Mouse (Mus musculus) ES-E14 (cell line): ENCODE measurements around the gene Rhog. TPM values are rescaled to one million over a fixed set of nuclear protein-coding genes. Genes with fewer than 3 reads are reported as not detected.

Experiments
- DNase-seq: peaks from one replicate; pipeline ENCODE4 v3.0.0-alpha.2; 2013; ENCODE audit warnings: low read depth, low spot score
- H3K27ac ChIP-seq: 2 replicates; pipeline ENCODE4 v1.5.1; 2012; ENCODE audit warnings: low read depth, mild to moderate bottlenecking, low read length, moderate library complexity, mixed read lengths; ENCODE audit not compliant: poor library complexity, insufficient read depth, severe bottlenecking
- H3K36me3 ChIP-seq: 2 replicates; pipeline ENCODE4 v1.6.1; 2012; ENCODE audit warnings: mild to moderate bottlenecking, low read length, moderate library complexity, mixed read lengths; ENCODE audit not compliant: control insufficient read depth, poor library complexity, insufficient read depth, severe bottlenecking
- H3K4me1 ChIP-seq, 2 experiments: fragments of 150-350 bp in 1 of 2; sonication (generic) in 1 of 2; 2 replicates each; pipeline ENCODE4 v1.6.1; 2012; ENCODE audit warnings: low read length in 2 of 2, mild to moderate bottlenecking in 1 of 2, mixed read lengths in 1 of 2; ENCODE audit not compliant: control insufficient read depth in 2 of 2, insufficient read depth in 2 of 2, poor library complexity in 1 of 2
- H3K4me3 ChIP-seq, 2 experiments: fragments of 150-350 bp in 1 of 2; sonication (generic) in 1 of 2; 2 replicates each; pipeline ENCODE4 v1.5.1; 2012; ENCODE audit warnings: low read length in 2 of 2, low read depth in 1 of 2, mild to moderate bottlenecking in 1 of 2, mixed read lengths in 1 of 2; ENCODE audit not compliant: insufficient read depth in 1 of 2, poor library complexity in 1 of 2, severe bottlenecking in 1 of 2
- H3K9ac ChIP-seq: 2 replicates; pipeline ENCODE4 v1.6.1; 2012; ENCODE audit warnings: low read depth, mild to moderate bottlenecking, low read length, mixed read lengths; ENCODE audit not compliant: poor library complexity, insufficient read depth, severe bottlenecking
- H3K9me3 ChIP-seq: fragments of 150-350 bp; sonication (generic); 2 replicates; pipeline ENCODE4 v1.6.1; 2012; ENCODE audit warnings: low read depth, mild to moderate bottlenecking, low read length; ENCODE audit not compliant: control insufficient read depth, insufficient read depth
- CHD2 ChIP-seq: IDR thresholded peaks from 2 replicates; pipeline ENCODE4 v1.6.1; 2014; ENCODE audit warnings: mild to moderate bottlenecking, low read depth, low read length, inconsistent platforms
- HCFC1 ChIP-seq: IDR thresholded peaks from 2 replicates; pipeline ENCODE4 v1.6.1; 2012; ENCODE audit warnings: low read length, inconsistent platforms, borderline replicate concordance; ENCODE audit not compliant: insufficient read depth
- MAFK ChIP-seq: IDR thresholded peaks from 2 replicates; pipeline ENCODE4 v1.6.1; 2014; ENCODE audit warnings: mild to moderate bottlenecking, low read depth, low read length, inconsistent platforms; ENCODE audit not compliant: insufficient read depth
- ZC3H11A ChIP-seq: IDR thresholded peaks from 2 replicates; pipeline ENCODE4 v1.6.1; 2012; ENCODE audit warnings: low read depth, mild to moderate bottlenecking, inconsistent platforms, low read length, borderline replicate concordance
- ZNF384 ChIP-seq: IDR thresholded peaks from 2 replicates; pipeline ENCODE4 v1.6.1; 2012; ENCODE audit warnings: low read depth, low read length, inconsistent platforms
- in situ Hi-C, 2 experiments: fragments of 600-800 bp; cut with MboI; formaldehyde crosslinking; loops; one replicate each; pipeline ENCODE4 v1.15.1; 2025; ENCODE audit warnings: low sequenced_read_pairs in 2 of 2, inconsistent platforms in 1 of 2; ENCODE audit not compliant: unreplicated experiment in 2 of 2
- total RNA-seq: library from RNA; depleted of rRNA; stranded (reverse); fragments of 300-350 nt; gene quantifications from 2 replicates; pipeline ENCODE4 v1.2.3, GENCODE M21; 2012

Rhog gene
- total RNA-seq, 1 experiment, result 4.3 TPM

DNA sequence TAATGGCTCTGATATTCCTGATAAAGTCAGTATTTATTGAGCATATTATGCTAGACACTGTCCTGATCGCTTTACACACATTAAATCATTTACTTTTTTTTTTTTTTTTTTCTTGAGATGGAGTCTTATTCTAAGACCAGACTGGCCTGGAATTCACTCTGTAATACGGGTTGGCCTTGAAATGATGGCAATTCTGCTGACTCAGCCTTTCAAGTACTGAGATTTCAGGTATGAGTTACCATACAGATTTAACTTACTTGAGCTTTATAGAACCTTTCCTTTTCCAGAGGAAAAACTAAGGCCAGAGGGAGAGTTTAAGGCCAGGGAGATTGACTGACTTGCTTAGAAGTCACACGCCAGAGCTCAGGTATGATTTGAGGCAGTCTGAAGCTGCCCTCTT lies 782 bp upstream of the Rhog start:
- H3K27ac ChIP-seq, result no peak overlapping the region
- H3K9me3 ChIP-seq, result no peaks in the 10 kb centered on the region
- H3K36me3 ChIP-seq, result no peaks in the 10 kb centered on the region
- no peaks in the 10 kb centered on the region for H3K4me1 ChIP-seq
- H3K9ac ChIP-seq, result no peak overlapping the region
- no peak for DNase-seq
- no peak overlapping the region for H3K4me3 ChIP-seq
- no peak for TF ChIP-seq HCFC1
- no peak for TF ChIP-seq ZC3H11A
- TF ChIP-seq MAFK, result peak; percentile 92
- TF ChIP-seq CHD2, result no peak
- TF ChIP-seq ZNF384, result no peak
- in situ Hi-C loops, result loop anchor here in 1 of 2 experiments (10.0 kb wide), 1 partner anchor 168 kb away; no protein-coding TSS in a partner anchor

DNA sequence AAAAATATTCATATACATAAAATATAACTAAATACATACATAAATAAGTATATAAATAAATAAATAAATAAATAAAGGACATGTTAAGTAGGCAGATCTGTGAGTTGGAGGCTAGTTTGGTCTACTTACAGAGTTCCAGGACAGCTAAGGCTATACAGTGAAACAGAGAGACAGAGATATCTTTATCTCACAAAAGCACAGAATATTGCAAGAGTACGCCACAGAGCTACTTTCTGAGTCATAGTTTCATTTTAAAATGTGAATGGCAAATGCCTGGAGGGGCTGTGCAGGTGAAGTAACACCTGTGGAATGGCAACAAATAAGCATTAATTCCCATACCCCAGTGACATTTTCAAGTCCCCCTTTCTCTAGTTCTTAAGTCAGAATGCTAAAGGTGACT lies 2.2 kb downstream of the Rhog start:
- Histone ChIP-seq H3K9ac (no peak overlapping the region), H3K36me3 (no peaks in the 10 kb centered on the region), H3K27ac (no peak overlapping the region), H3K9me3 (no peaks in the 10 kb centered on the region), H3K4me3 (no peak overlapping the region), H3K4me1 (peaks cover 0 to 7% of the 10 kb centered on the region in 2 experiments; a peak in 1 of 4 replicates)
- in situ Hi-C loops, result loop anchor here in 1 of 2 experiments (10.0 kb wide), 1 partner anchor 171 kb away; no protein-coding TSS in a partner anchor
- TF ChIP-seq ZNF384 (no peak), HCFC1 (no peak)
- DNase-seq, result no peak

DNA sequence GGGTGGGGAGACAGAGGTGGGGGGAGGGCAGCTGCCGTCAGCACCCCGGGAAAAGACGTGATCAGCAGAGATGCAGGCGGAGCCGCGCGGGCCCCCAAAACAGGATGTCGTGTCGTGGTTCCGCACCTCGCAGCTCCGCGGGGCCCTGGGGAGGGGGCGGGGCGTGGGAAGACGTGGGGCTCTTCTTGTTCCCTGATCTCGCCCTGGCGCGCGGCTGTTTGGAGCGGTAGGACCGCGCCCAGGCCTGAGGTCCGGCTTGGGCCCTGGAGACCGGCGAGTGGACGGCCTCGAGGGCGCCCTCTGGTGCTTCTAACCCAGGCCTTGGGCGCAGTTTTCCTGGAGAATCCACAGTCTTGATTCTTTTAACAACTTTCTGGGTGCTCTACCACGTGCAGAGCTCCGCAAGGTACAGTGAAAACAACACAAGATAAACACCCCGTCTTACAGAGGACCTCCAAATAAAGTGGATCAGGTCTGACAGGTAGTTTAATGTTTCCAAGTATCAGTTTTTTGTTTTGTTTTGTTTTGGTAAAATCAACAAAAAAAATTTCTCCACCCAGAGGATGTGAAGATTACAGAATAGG lies 5.1 kb downstream of the Rhog start:
- H3K9ac ChIP-seq, result peak overlapping the region; percentile 85
- peak; percentile 47 for DNase-seq
- TF ChIP-seq CHD2 (no peak), HCFC1 (0 out of 2 replicates have a peak, but pooled peaks have one; percentile 0)
- H3K9me3 ChIP-seq, result no peaks in the 10 kb centered on the region
- no peaks in the 10 kb centered on the region for H3K36me3 ChIP-seq
- in situ Hi-C loops, result loop anchor here in 1 of 2 experiments (10.0 kb wide), 1 partner anchor 174 kb away; no protein-coding TSS in a partner anchor
- peak overlapping the region; percentile 88 to 92 for H3K4me3 ChIP-seq
- H3K27ac ChIP-seq, result peak overlapping the region; percentile 70
- peaks cover 0 to 17% of the 10 kb centered on the region in 2 experiments; a peak in 2 of 4 replicates for H3K4me1 ChIP-seq

DNA sequence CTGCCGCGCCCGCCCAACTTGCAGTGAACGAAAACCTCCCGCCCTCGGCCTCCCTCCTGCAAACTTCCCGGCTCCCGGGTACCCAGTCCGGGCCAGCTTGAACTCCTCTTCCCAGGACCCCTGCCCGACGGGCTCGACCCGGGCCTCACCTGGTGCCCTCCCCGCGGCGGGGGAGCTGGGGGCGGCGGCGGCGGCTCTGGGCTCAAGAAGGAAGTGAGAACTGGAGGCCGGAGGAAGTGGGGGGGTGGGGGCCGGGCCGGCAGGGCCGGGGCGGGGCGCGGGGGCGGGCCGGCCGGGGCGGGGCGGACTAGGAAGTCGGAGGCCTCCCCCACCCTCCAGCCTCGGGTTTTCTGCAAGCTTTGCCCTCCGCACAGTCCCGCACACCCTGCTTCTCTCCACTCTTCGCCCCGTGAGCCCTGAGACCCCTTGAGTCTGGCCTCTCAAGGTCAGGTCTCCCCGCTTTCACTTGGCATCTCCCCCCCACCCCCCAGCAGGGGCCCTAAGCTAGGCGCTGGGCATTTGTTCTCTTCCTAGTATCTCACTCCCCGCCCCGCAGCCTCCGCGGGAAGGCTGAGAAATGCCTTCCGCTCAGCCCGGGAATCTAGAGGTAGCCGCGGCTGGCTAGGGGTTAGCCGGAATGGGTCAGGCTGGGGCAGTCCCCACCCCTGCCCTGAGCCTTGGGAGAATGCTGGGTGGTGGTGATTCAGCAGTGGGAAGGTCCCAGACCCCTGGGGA lies 5.8 kb downstream of the Rhog start:
- H3K36me3 ChIP-seq, result no peaks in the 10 kb centered on the region
- H3K4me1 ChIP-seq, result peaks cover 0 to 18% of the 10 kb centered on the region in 2 experiments; a peak in 2 of 4 replicates
- peak overlapping the region; percentile 85 for H3K9ac ChIP-seq
- no peak for TF ChIP-seq MAFK
- no peak for TF ChIP-seq CHD2
- no peak for TF ChIP-seq ZC3H11A
- no peak for TF ChIP-seq ZNF384
- no peak for TF ChIP-seq HCFC1
- peak; percentile 43 for DNase-seq
- H3K9me3 ChIP-seq, result no peaks in the 10 kb centered on the region
- in situ Hi-C loops, result loop anchor here in 1 of 2 experiments (10.0 kb wide), 1 partner anchor 175 kb away; no protein-coding TSS in a partner anchor
- H3K27ac ChIP-seq, result peak overlapping the region; percentile 70
- peak overlapping the region; percentile 88 to 92 for H3K4me3 ChIP-seq
